Mouse (Mus musculus) midbrain, embryonic 16.5 days (tissue): Measurements from ENCODE around the gene Gm2001. TPM values are rescaled to one million over a fixed set of nuclear protein-coding genes. Genes with fewer than 3 reads are reported as not detected.
"Not testable (repeated sequence)": the region's sequence is repeated elsewhere in the genome, so short reads cannot be mapped to it uniquely, and the experiment has no call there.

Experiments
- ATAC-seq: fragments of 200-750 bp; cut with Nextera tagmentation; 2 replicates; pipeline ENCODE4 v1.8.0; 2017; ENCODE audit warnings: moderate TSS enrichment
- H3K27ac ChIP-seq: fragments of 300-500 bp; sonication (generic); 2 replicates; pipeline ENCODE4 v1.5.1; 2014; ENCODE audit warnings: mild to moderate bottlenecking, low read length, mixed read lengths
- H3K27me3 ChIP-seq: fragments of 300-500 bp; sonication (generic); 2 replicates; pipeline ENCODE4 v1.6.1; 2014; ENCODE audit warnings: low read depth, low read length, mixed read lengths; ENCODE audit not compliant: control insufficient read depth, insufficient read depth
- H3K36me3 ChIP-seq: fragments of 300-500 bp; sonication (generic); 2 replicates; pipeline ENCODE4 v1.6.1; 2014; ENCODE audit warnings: mild to moderate bottlenecking, low read length, moderate library complexity, mixed read lengths; ENCODE audit not compliant: control insufficient read depth, insufficient read depth
- H3K4me1 ChIP-seq: fragments of 300-500 bp; sonication (generic); 2 replicates; pipeline ENCODE4 v1.6.1; 2014; ENCODE audit warnings: mild to moderate bottlenecking, low read length, mixed read lengths; ENCODE audit not compliant: control insufficient read depth, insufficient read depth
- H3K4me2 ChIP-seq: fragments of 300-500 bp; sonication (generic); 2 replicates; pipeline ENCODE4 v1.6.1; 2014; ENCODE audit warnings: mild to moderate bottlenecking, low read length, mixed read lengths
- H3K4me3 ChIP-seq: fragments of 300-500 bp; sonication (generic); 2 replicates; pipeline ENCODE4 v1.5.1; 2014; ENCODE audit warnings: low read depth, mild to moderate bottlenecking, low read length, moderate library complexity, mixed read lengths
- H3K9ac ChIP-seq: fragments of 300-500 bp; sonication (generic); 2 replicates; pipeline ENCODE4 v1.6.1; 2014; ENCODE audit warnings: low read depth, low read length, mixed read lengths
- H3K9me3 ChIP-seq: fragments of 300-500 bp; sonication (generic); replicated peaks from 2 replicates; pipeline ENCODE4 v1.6.1; 2014; ENCODE audit warnings: mild to moderate bottlenecking, low read length, mixed read lengths; ENCODE audit not compliant: control insufficient read depth, poor library complexity, severe bottlenecking
- whole genome bisulfite sequencing: fragments of 180-500 bp; shearing (Covaris S2); extraction: QIAGEN DNeasy Blood & Tissue Kit; methylation state at CpG from one replicate; pipeline ENCODE4 v1.1.7; 2014; 5-methylcytosine and 5-hydroxymethylcytosine counted together
- polyA plus RNA-seq: library from polyadenylated mRNA; unstranded; fragments of >200 nt; fragmentation: Nextera tagmentation; extraction: Ambion mirVana; gene quantifications from 2 replicates; pipeline ENCODE4 v1.2.1, GENCODE M21; 2015

Gene Gm2001
- polyA plus RNA-seq, 1 experiment from 2014 or later: not detected

GRCm38 (mm10) chr12:87795212-87795611, 46.9 kb downstream of the Gm2001 start, which contains the start of gene Gm21936:
Gene Gm21936 (plus strand): TSS chr12:87795512.
- not testable (repeated sequence) for H3K9ac ChIP-seq, H3K27ac ChIP-seq, H3K4me1 ChIP-seq, H3K4me2 ChIP-seq, H3K4me3 ChIP-seq, H3K9me3 ChIP-seq, ATAC-seq, H3K36me3 ChIP-seq, H3K27me3 ChIP-seq
- 100% methylated on average over 1 of the region's 1 CpGs for WGBS

Other genes starting within 250 kb of the Gm2001 start
- gene Oog1, start 239.7 kb downstream of the Gm2001 start, polyA plus RNA-seq: not detected in 2 replicates
- not detected in 2 replicates for gene Gm4027, start 223.5 kb downstream of the Gm2001 start, polyA plus RNA-seq
- not detected in 2 replicates for gene Gm16381, start 197.7 kb downstream of the Gm2001 start, polyA plus RNA-seq
- gene Gm21319, start 66.6 kb downstream of the Gm2001 start, polyA plus RNA-seq: not detected in 2 replicates
- not detected in 2 replicates for gene Gm21936, start 46.8 kb downstream of the Gm2001 start, polyA plus RNA-seq
- gene BB287469, start 25.8 kb downstream of the Gm2001 start, polyA plus RNA-seq: not detected in 2 replicates
- not detected in 2 replicates for gene Gm2016, start 31.7 kb upstream of the Gm2001 start, polyA plus RNA-seq
- gene Gm2022, start 53.0 kb upstream of the Gm2001 start, polyA plus RNA-seq: not detected in 2 replicates
- gene Gm2035, start 77.5 kb upstream of the Gm2001 start, polyA plus RNA-seq: not detected in 2 replicates
- not detected in 2 replicates for gene Gm2042, start 111.7 kb upstream of the Gm2001 start, polyA plus RNA-seq
- gene Gm2075, start 169.5 kb upstream of the Gm2001 start, polyA plus RNA-seq: not detected in 2 replicates
- gene Gm6803, start 176.4 kb upstream of the Gm2001 start, polyA plus RNA-seq: not detected in 2 replicates
- gene Gm2056, start 184.7 kb upstream of the Gm2001 start, polyA plus RNA-seq: not detected in 2 replicates
- not detected in 2 replicates for gene Gm16368, start 241.4 kb upstream of the Gm2001 start, polyA plus RNA-seq